Mouse (Mus musculus): ENCODE measurements around the gene Bpifb9a. TPM values are rescaled to one million over a fixed set of nuclear protein-coding genes. Genes with fewer than 3 reads are reported as not detected.
A peak's percentile ranks its signal among the peaks of the same experiment; 100 is the strongest.

Bpifb9a gene
- total and polyA plus RNA-seq, 3 experiments, result not detected

GRCm38 (mm10) chr2:154211881-154212280 lies 45.8 kb upstream of the Bpifb9a start:
- no peaks in the 10 kb centered on the region for H3K4me1 ChIP-seq (ENCODE audit: control insufficient read depth in 1 of 2, insufficient read depth in 2 of 2)
- no peaks in the 10 kb centered on the region for H3K9me3 ChIP-seq (replicated peaks; ENCODE audit: low read length)
- no peak overlapping the region for H3K9ac ChIP-seq (ENCODE audit: insufficient read depth, low read depth)
- TF ChIP-seq POLR2A (IDR thresholded peaks at IDR 0.05; ENCODE audit: low read depth, low read length) (no peak), BHLHE40 (IDR thresholded peaks at IDR 0.05; ENCODE audit: low read depth, low read length) (no peak), ZC3H11A (IDR thresholded peaks at IDR 0.05; ENCODE audit: low read depth, low read length) (no peak), POLR2AphosphoS2 (IDR thresholded peaks at IDR 0.05; ENCODE audit: low read depth, low read length) (no peak), TBP (conservative IDR thresholded peaks at IDR 0.05; ENCODE audit: low read depth, low read length) (no peak), RCOR1 (conservative IDR thresholded peaks at IDR 0.05; ENCODE audit: low read depth, low read length) (no peak), JUND (conservative IDR thresholded peaks at IDR 0.05; ENCODE audit: low read depth, low read length) (no peak), IRF4 (IDR thresholded peaks at IDR 0.05; ENCODE audit: low read depth, low read length) (no peak), ZNF384 (IDR thresholded peaks at IDR 0.05; ENCODE audit: low read depth, low read length) (no peak), ZMIZ1 (IDR thresholded peaks at IDR 0.05; ENCODE audit: low read depth, low read length) (no peak), ETS1 (conservative IDR thresholded peaks at IDR 0.05; ENCODE audit: low read depth, low read length) (no peak), CHD2 (IDR thresholded peaks at IDR 0.05; ENCODE audit: low read length) (no peak), SIN3A (IDR thresholded peaks at IDR 0.05; ENCODE audit: low read length) (no peak), SMC3 (IDR thresholded peaks at IDR 0.05; ENCODE audit: low read depth, low read length) (no peak), MAX (IDR thresholded peaks at IDR 0.05; ENCODE audit: low read length) (no peak)
- DNase-seq (ENCODE audit: extremely low read depth), result no peak
- no peak overlapping the region for H3K4me3 ChIP-seq (replicated peaks in 1 of 3; ENCODE audit: low read depth in 2 of 3, low read length in 2 of 3, poor library complexity in 1 of 3)
- no peaks in the 10 kb centered on the region for H3K36me3 ChIP-seq (replicated peaks in 1 of 2; ENCODE audit: control insufficient read depth in 1 of 2, insufficient read depth in 1 of 2, low read length in 1 of 2)
- dilution Hi-C loops (cut with MboI; ENCODE audit: extremely low pct_ligation_motif_present, extremely low pct_unique_long_range_greater_than_20kb, low sequenced_read_pairs) (no loop called here), in situ Hi-C loops (cut with MboI; ENCODE audit: low pct_ligation_motif_present, low pct_unique_long_range_greater_than_20kb, low sequenced_read_pairs) (no loop called here)
- H3K79me2 ChIP-seq (replicated peaks; ENCODE audit: control insufficient read depth, extremely low read depth, insufficient read depth, poor library complexity, severe bottlenecking), result no peaks in the 10 kb centered on the region
- H3K27me3 ChIP-seq (replicated peaks), result peaks cover 84% of the 10 kb centered on the region
- H3K4me2 ChIP-seq (ENCODE audit: insufficient read depth, low read depth, poor library complexity, severe bottlenecking), result no peak overlapping the region
- no peak overlapping the region for H3K27ac ChIP-seq (ENCODE audit: insufficient read depth, low read depth)

GRCm38 (mm10) chr2:154215191-154215590 lies 42.5 kb upstream of the Bpifb9a start:
- Histone ChIP-seq H3K27ac (ENCODE audit: insufficient read depth, low read depth) (no peak overlapping the region), H3K4me2 (ENCODE audit: insufficient read depth, low read depth, poor library complexity, severe bottlenecking) (no peak overlapping the region), H3K4me3 (replicated peaks in 1 of 3; ENCODE audit: low read depth in 2 of 3, low read length in 2 of 3, poor library complexity in 1 of 3) (no peak overlapping the region), H3K9ac (ENCODE audit: insufficient read depth, low read depth) (no peak overlapping the region), H3K36me3 (replicated peaks in 1 of 2; ENCODE audit: control insufficient read depth in 1 of 2, insufficient read depth in 1 of 2, low read length in 1 of 2) (no peaks in the 10 kb centered on the region), H3K9me3 (replicated peaks; ENCODE audit: low read length) (no peaks in the 10 kb centered on the region), H3K27me3 (replicated peaks) (peaks cover 88% of the 10 kb centered on the region), H3K4me1 (ENCODE audit: control insufficient read depth in 1 of 2, insufficient read depth in 2 of 2) (no peaks in the 10 kb centered on the region), H3K79me2 (replicated peaks; ENCODE audit: control insufficient read depth, extremely low read depth, insufficient read depth, poor library complexity, severe bottlenecking) (no peaks in the 10 kb centered on the region)
- dilution Hi-C loops (cut with MboI; ENCODE audit: extremely low pct_ligation_motif_present, extremely low pct_unique_long_range_greater_than_20kb, low sequenced_read_pairs), result no loop called here
- in situ Hi-C loops (cut with MboI; ENCODE audit: low pct_ligation_motif_present, low pct_unique_long_range_greater_than_20kb, low sequenced_read_pairs), result no loop called here
- TF ChIP-seq SMC3 (IDR thresholded peaks at IDR 0.05; ENCODE audit: low read depth, low read length) (peak; percentile 81), RAD21 (IDR thresholded peaks at IDR 0.05; ENCODE audit: low read depth, low read length) (peak; percentile 41), JUN (IDR thresholded peaks at IDR 0.05; ENCODE audit: insufficient read depth, low read depth, low read length) (no peak), CTCF (conservative IDR thresholded peaks at IDR 0.05 in 1 of 2, IDR thresholded peaks at IDR 0.05 in 1 of 2; ENCODE audit: low read depth in 2 of 2, low read length in 2 of 2) (peak; percentile 81 to 84)
- DNase-seq (ENCODE audit: extremely low read depth), result peak; percentile 77
